Mouse (Mus musculus): ENCODE results near the gene Mapkap1.

- TF ChIP-seq CTCF (conservative IDR thresholded peaks at IDR 0.05; ENCODE audit: insufficient read depth, insufficient read length, low read depth, low read length) (no peak), POLR2A (IDR thresholded peaks at IDR 0.05; ENCODE audit: low read depth, low read length) (no peak)
These were observed 128.4 kb downstream of the Mapkap1 start for GRCm38 (mm10) chr2:34534996-34535395.
